Mouse (Mus musculus) intestine, postnatal 0 days (tissue): ENCODE measurements around the gene Gm45062. TPM values are rescaled to one million over a fixed set of nuclear protein-coding genes. Genes with fewer than 3 reads are reported as not detected.

Experiments used
- ATAC-seq: fragments of 200-750 bp; cut with Nextera tagmentation; 2 replicates; pipeline ENCODE4 v1.8.0; 2017; ENCODE audit warnings: mild to moderate bottlenecking, moderate TSS enrichment, moderate library complexity
- H3K27ac ChIP-seq: fragments of 300-500 bp; sonication (generic); 2 replicates; pipeline ENCODE4 v1.5.1; 2014; ENCODE audit warnings: mild to moderate bottlenecking, low read depth, low read length, moderate library complexity
- H3K27me3 ChIP-seq: fragments of 300-500 bp; sonication (generic); replicated peaks from 2 replicates; pipeline ENCODE4 v1.6.1; 2014; ENCODE audit warnings: low read length, mixed read lengths; ENCODE audit not compliant: control insufficient read depth, insufficient read depth
- H3K36me3 ChIP-seq: fragments of 300-500 bp; sonication (generic); 2 replicates; pipeline ENCODE4 v1.6.1; 2014; ENCODE audit warnings: mild to moderate bottlenecking, moderate library complexity; ENCODE audit not compliant: control insufficient read depth, insufficient read depth
- H3K4me1 ChIP-seq: fragments of 300-500 bp; sonication (generic); replicated peaks from 2 replicates; pipeline ENCODE4 v1.6.1; 2014; ENCODE audit warnings: antibody characterized with exemption, low read length, mixed read lengths; ENCODE audit not compliant: control insufficient read depth, insufficient read depth
- H3K4me2 ChIP-seq: fragments of 300-500 bp; sonication (generic); replicated peaks from 2 replicates; pipeline ENCODE4 v1.6.1; 2014; ENCODE audit warnings: low read depth, mild to moderate bottlenecking, moderate library complexity
- H3K4me3 ChIP-seq: fragments of 300-500 bp; sonication (generic); 2 replicates; pipeline ENCODE4 v1.5.1; 2014; ENCODE audit warnings: low read depth, low read length
- H3K9ac ChIP-seq: fragments of 300-500 bp; sonication (generic); 2 replicates; pipeline ENCODE4 v1.6.1; 2014; ENCODE audit warnings: mild to moderate bottlenecking, low read depth, low read length
- H3K9me3 ChIP-seq: fragments of 300-500 bp; sonication (generic); 2 replicates; pipeline ENCODE4 v1.6.1; 2016; ENCODE audit warnings: mixed run types; ENCODE audit not compliant: control insufficient read depth
- CTCF ChIP-seq: sonication (generic); IDR thresholded peaks from 2 replicates; pipeline ENCODE4 v1.5.1; 2016; ENCODE audit warnings: low read depth, mild to moderate bottlenecking, control low read depth, antibody characterized with exemption, moderate library complexity
- WGBS: fragments of 180-500 bp; shearing (Covaris S2); extraction: QIAGEN DNeasy Blood & Tissue Kit; methylation state at CpG from one replicate; pipeline ENCODE4 v1.1.7; 2014; 5-methylcytosine and 5-hydroxymethylcytosine counted together
- polyA plus RNA-seq: library from polyadenylated mRNA; unstranded; fragments of >200 nt; fragmentation: Nextera tagmentation; extraction: Ambion mirVana; gene quantifications from 2 replicates; pipeline ENCODE4 v1.2.1, GENCODE M21; 2015

Gene Gm45062
- polyA plus RNA-seq, 1 experiment from 2014 or later = 0.30 TPM

DNA sequence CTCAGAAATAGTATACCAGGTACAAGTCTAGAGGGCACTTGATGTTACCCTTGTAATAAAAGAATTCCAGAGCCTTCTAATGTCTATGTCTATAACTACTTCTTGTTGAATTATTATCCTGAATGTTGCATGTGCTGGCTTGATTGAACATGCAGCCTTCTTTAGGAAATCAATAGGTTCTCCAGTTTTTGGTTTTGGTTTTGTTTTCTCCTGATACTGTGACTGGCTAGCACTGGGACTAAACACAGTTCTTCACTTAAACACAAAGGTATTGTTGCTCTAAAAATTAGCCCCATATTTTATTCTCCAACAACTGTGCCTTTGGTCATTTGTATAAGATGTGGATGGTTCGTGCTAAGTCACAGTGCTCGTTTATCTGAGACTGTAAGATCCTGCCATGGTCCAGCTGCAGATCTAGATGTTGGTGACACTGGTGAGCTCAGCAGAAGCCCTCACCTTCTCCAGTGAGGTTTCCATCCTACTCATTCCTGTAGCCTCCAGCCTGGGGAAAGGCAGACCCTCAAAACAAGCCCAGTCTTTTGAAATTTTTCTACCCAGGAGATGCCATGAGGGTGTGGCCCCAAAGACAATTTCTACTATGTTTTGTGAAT lies 89.9 kb downstream of the Gm45062 start:
- 81% methylated on average over 2 of the region's 2 CpGs for whole genome bisulfite sequencing
- Histone ChIP-seq H3K27me3 (no peaks in the 10 kb centered on the region), H3K27ac (no peak overlapping the region), H3K4me2 (no peak overlapping the region), H3K9me3 (no peaks in the 10 kb centered on the region), H3K36me3 (no peaks in the 10 kb centered on the region), H3K4me1 (no peaks in the 10 kb centered on the region), H3K4me3 (no peak overlapping the region), H3K9ac (no peak overlapping the region)
- no peak for TF ChIP-seq CTCF
- no peak for ATAC-seq

DNA sequence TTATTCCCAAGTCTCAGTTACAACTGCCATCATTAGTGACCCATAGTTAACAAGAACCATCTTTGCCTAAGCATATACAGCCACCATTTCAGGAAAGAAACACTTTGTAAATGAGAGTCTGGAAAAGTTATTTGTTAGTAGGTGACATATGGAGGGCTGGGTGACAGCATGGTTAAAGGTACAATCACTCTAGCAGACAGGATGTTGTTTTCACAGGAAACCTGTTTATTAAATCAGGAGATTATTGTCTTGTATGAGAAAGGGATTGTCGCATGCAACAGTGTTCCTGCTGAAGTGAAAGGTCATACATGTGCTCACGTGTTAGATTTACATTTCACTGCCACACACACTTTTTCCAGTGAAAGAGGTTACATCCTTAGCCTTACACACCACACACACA lies 92.3 kb downstream of the Gm45062 start:
- Histone ChIP-seq H3K4me1 (no peaks in the 10 kb centered on the region), H3K9ac (no peak overlapping the region), H3K9me3 (no peaks in the 10 kb centered on the region), H3K36me3 (no peaks in the 10 kb centered on the region), H3K27me3 (no peaks in the 10 kb centered on the region), H3K27ac (no peak overlapping the region), H3K4me3 (no peak overlapping the region), H3K4me2 (no peak overlapping the region)
- TF ChIP-seq CTCF = no peak
- ATAC-seq = no peak
- 82% methylated on average over 2 of the region's 2 CpGs for WGBS

GRCm38 (mm10) chr6:8352533-8353168 lies 93.4 kb downstream of the Gm45062 start:
- H3K4me2 ChIP-seq = no peak overlapping the region
- ATAC-seq = no peak
- no peak overlapping the region for H3K27ac ChIP-seq

DNA sequence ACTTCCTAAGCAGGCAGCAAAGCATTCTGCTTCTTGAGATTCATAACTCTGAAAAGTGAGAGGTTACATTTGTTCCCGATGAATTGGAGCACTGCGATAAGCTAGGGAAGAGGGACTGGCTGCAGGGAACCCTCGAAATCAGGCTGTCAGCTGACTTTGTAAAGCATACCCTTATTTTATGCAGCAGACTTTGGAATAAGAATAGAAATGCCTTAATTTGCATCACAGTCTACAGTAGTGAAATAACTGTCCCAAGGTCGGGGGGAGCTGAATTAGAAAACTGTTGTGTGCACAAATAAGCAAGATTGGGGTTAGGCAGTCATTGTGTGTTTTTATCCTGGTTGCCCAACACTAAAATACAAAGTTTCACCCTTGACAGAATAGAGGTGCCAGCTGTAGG lies 94.2 kb downstream of the Gm45062 start:
- H3K27me3 ChIP-seq = no peaks in the 10 kb centered on the region
- ATAC-seq = no peak
- TF ChIP-seq CTCF = no peak
- WGBS = 73% methylated on average over 4 of the region's 4 CpGs
- H3K27ac ChIP-seq = no peak overlapping the region
- H3K4me1 ChIP-seq = no peaks in the 10 kb centered on the region
- no peak overlapping the region for H3K4me2 ChIP-seq
- no peaks in the 10 kb centered on the region for H3K36me3 ChIP-seq
- H3K4me3 ChIP-seq = no peak overlapping the region
- H3K9me3 ChIP-seq = no peaks in the 10 kb centered on the region
- H3K9ac ChIP-seq = no peak overlapping the region

More at GRCm38 (mm10) chr6:8352533-8353168, 93.4 kb downstream of the Gm45062 start:
- no peaks in the 10 kb centered on the region for H3K27me3 ChIP-seq
- H3K9me3 ChIP-seq = no peaks in the 10 kb centered on the region
- TF ChIP-seq CTCF = no peak
- no peak overlapping the region for H3K9ac ChIP-seq
- no peaks in the 10 kb centered on the region for H3K4me1 ChIP-seq
- no peak overlapping the region for H3K4me3 ChIP-seq
- H3K36me3 ChIP-seq = no peaks in the 10 kb centered on the region
- 68% methylated on average over 12 of the region's 12 CpGs for WGBS

DNA sequence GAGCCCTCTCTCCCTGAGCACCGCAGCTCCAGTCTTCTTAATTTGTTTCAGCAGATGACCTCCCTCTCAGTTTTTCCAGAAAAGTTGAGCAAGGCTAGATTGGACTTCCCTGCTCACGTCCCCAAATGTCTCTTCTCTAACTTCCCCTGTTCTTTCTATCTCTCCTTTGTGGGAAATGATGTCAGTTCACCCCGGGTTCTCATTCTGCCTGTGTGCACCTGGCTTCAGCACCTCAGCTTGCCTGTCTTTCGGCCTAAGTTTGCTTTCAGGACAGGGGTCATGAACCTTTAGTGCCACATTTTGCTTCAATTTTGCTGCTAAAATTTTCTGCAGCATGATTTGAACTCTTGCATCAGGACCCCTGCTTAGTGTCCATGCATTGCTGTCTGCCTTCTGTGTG lies 95.6 kb downstream of the Gm45062 start:
- H3K4me1 ChIP-seq = no peaks in the 10 kb centered on the region
- 89% methylated on average over 4 of the region's 4 CpGs for WGBS
- no peak for TF ChIP-seq CTCF
- no peak overlapping the region for H3K4me3 ChIP-seq
- no peaks in the 10 kb centered on the region for H3K36me3 ChIP-seq
- no peak overlapping the region for H3K9ac ChIP-seq
- ATAC-seq = no peak
- no peak overlapping the region for H3K4me2 ChIP-seq
- no peaks in the 10 kb centered on the region for H3K27me3 ChIP-seq
- H3K27ac ChIP-seq = no peak overlapping the region
- no peaks in the 10 kb centered on the region for H3K9me3 ChIP-seq

- WGBS = 52% methylated on average over 2 of the region's 2 CpGs
Measured at GRCm38 (mm10) chr6:8358232-8358631, 99.0 kb downstream of the Gm45062 start.

More at GRCm38 (mm10) chr6:8358232-8358631, 99.0 kb downstream of the Gm45062 start:
- no peak for TF ChIP-seq CTCF
- Histone ChIP-seq H3K27ac (no peak overlapping the region), H3K4me1 (no peaks in the 10 kb centered on the region), H3K4me2 (no peak overlapping the region), H3K4me3 (no peak overlapping the region), H3K27me3 (no peaks in the 10 kb centered on the region), H3K9me3 (no peaks in the 10 kb centered on the region), H3K9ac (no peak overlapping the region), H3K36me3 (no peaks in the 10 kb centered on the region)
- no peak for ATAC-seq
